Mouse (Mus musculus): Measurements from ENCODE around the gene Arhgef7. TPM values are rescaled to one million over a fixed set of nuclear protein-coding genes. Genes with fewer than 3 reads are reported as not detected.

The Arhgef7 gene
- polyA plus RNA-seq, 1 experiment from 2014 or later = 12.6 TPM

- no peak for TF ChIP-seq EP300 (optimal IDR thresholded peaks at IDR 0.05)
- no peak for TF ChIP-seq CTCF (IDR thresholded peaks at IDR 0.05; ENCODE audit: low read depth)
- Histone ChIP-seq H3K9me3 (ENCODE audit: control insufficient read depth, low read length) (no peaks in the 10 kb centered on the region), H3K4me1 (replicated peaks; ENCODE audit: control insufficient read depth, insufficient read depth) (peaks cover 18% of the 10 kb centered on the region), H3K27me3 (ENCODE audit: control insufficient read depth, insufficient read depth, low read length) (no peaks in the 10 kb centered on the region), H3K27ac (replicated peaks) (peak overlapping the region; percentile 85), H3K9ac (ENCODE audit: low read length) (0 out of 2 replicates have a peak overlapping the region, but pooled peaks have one; percentile 23), H3K4me2 (replicated peaks; ENCODE audit: low read depth) (no peak overlapping the region; the same call in 1 of the 2 replicates), H3K36me3 (ENCODE audit: control insufficient read depth, insufficient read depth, low read length) (no peaks in the 10 kb centered on the region), H3K4me3 (ENCODE audit: low read depth, low read length) (no peak overlapping the region)
- 52% methylated on average over 17 of the region's 17 CpGs for WGBS
- peak; percentile 82 for ATAC-seq (ENCODE audit: low FRiP score, low TSS enrichment)
- peak; percentile 84 for DNase-seq (ENCODE audit: low spot score)
These were observed 46.9 kb downstream of the Arhgef7 start for GRCm38 (mm10) chr8:11774195-11775076.

GRCm38 (mm10) chr8:11775889-11776288, 48.4 kb downstream of the Arhgef7 start:
- 35% methylated on average over 7 of the region's 7 CpGs for WGBS
- H3K4me1 ChIP-seq (replicated peaks; ENCODE audit: control insufficient read depth, insufficient read depth) = peaks cover 18% of the 10 kb centered on the region

DNA sequence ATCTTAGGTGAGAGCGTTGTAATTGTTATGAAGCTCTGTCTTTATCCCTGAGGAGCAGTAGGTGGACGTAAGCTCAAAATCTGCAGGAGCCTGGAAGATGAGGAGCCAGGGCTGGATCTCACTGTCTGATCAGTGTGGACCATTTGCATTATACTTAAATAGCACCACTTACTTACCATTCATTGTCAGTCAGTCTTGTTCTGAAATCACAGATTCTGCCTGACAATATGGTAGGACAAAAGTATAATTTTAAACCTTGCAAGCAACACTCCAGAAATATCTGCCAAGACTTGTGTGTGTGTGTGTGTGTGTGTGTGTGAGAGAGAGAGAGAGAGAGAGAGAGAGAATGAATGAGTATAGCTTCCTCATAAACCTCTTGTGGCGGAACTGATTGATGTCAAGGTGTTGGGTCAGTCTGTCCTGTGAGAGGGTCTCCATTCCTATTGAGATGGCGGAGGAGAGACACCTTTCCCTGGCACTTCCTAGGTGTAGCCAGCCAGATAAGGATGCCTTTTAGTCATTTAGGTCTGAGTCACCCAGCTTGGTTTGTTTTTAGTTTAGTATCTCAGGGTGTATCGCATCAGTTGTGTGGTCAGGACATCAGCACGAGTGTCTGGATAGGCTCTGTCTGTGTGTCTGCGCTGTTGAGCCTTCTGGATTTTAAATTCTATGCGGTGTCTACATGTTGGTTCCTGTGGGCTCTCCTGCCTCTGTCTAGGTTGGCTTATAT, 49.1 kb downstream of the Arhgef7 start:
- H3K9ac ChIP-seq (ENCODE audit: low read length) = no peak overlapping the region
- H3K4me3 ChIP-seq (ENCODE audit: low read depth, low read length) = no peak overlapping the region
- TF ChIP-seq CTCF (IDR thresholded peaks at IDR 0.05; ENCODE audit: low read depth) (no peak), EP300 (optimal IDR thresholded peaks at IDR 0.05) (no peak)
- no peaks in the 10 kb centered on the region for H3K9me3 ChIP-seq (ENCODE audit: control insufficient read depth, low read length)
- WGBS = 79% methylated on average over 8 of the region's 8 CpGs
- 0 out of 2 replicates have a peak overlapping the region, but pooled peaks have one; percentile 13 for H3K27ac ChIP-seq (replicated peaks)
- no peaks in the 10 kb centered on the region for H3K27me3 ChIP-seq (ENCODE audit: control insufficient read depth, insufficient read depth, low read length)
- no peak for ATAC-seq (ENCODE audit: low FRiP score, low TSS enrichment)
- peaks cover 18% of the 10 kb centered on the region for H3K4me1 ChIP-seq (replicated peaks; ENCODE audit: control insufficient read depth, insufficient read depth)
- H3K4me2 ChIP-seq (replicated peaks; ENCODE audit: low read depth) = no peak overlapping the region
- DNase-seq (ENCODE audit: low spot score) = no peak
- H3K36me3 ChIP-seq (ENCODE audit: control insufficient read depth, insufficient read depth, low read length) = no peaks in the 10 kb centered on the region

More at GRCm38 (mm10) chr8:11775889-11776288, 48.4 kb downstream of the Arhgef7 start:
- Histone ChIP-seq H3K27ac (replicated peaks) (no peak overlapping the region), H3K4me3 (ENCODE audit: low read depth, low read length) (no peak overlapping the region), H3K36me3 (ENCODE audit: control insufficient read depth, insufficient read depth, low read length) (no peaks in the 10 kb centered on the region), H3K9ac (ENCODE audit: low read length) (no peak overlapping the region), H3K27me3 (ENCODE audit: control insufficient read depth, insufficient read depth, low read length) (no peaks in the 10 kb centered on the region), H3K9me3 (ENCODE audit: control insufficient read depth, low read length) (no peaks in the 10 kb centered on the region), H3K4me2 (replicated peaks; ENCODE audit: low read depth) (no peak overlapping the region)
- no peak for TF ChIP-seq CTCF (IDR thresholded peaks at IDR 0.05; ENCODE audit: low read depth)
- TF ChIP-seq EP300 (optimal IDR thresholded peaks at IDR 0.05) = no peak
- peak; percentile 50 for ATAC-seq (ENCODE audit: low FRiP score, low TSS enrichment)
- DNase-seq (ENCODE audit: low spot score) = peak; percentile 35

DNA sequence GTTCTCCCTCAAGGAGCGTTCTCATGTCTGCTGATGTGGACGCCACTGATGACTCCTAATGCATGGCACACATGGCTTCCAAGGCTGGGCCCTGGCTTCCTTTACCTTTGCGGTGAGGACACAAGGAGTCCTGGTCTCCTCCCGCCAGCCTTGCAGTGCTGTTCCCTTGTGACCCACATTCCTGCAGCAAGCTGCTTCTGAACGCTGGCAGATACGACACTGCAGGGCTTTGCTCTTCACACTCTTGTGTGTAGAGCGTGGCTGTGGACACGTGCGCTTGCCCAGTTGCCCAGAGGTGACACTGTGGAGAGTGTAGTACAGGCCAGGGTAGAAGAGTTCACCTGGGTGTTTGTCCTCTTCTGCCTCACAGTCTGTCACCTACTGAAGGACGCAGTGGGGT, 49.7 kb downstream of the Arhgef7 start:
- no peak overlapping the region for H3K9ac ChIP-seq (ENCODE audit: low read length)
- H3K36me3 ChIP-seq (ENCODE audit: control insufficient read depth, insufficient read depth, low read length) = no peaks in the 10 kb centered on the region
- DNase-seq (ENCODE audit: low spot score) (no peak), ATAC-seq (ENCODE audit: low FRiP score, low TSS enrichment) (no peak)
- H3K27ac ChIP-seq (replicated peaks) = 0 out of 2 replicates have a peak overlapping the region, but pooled peaks have one; percentile 13
- TF ChIP-seq CTCF (IDR thresholded peaks at IDR 0.05; ENCODE audit: low read depth) (no peak), EP300 (optimal IDR thresholded peaks at IDR 0.05) (no peak)
- H3K4me1 ChIP-seq (replicated peaks; ENCODE audit: control insufficient read depth, insufficient read depth) = peaks cover 18% of the 10 kb centered on the region
- H3K27me3 ChIP-seq (ENCODE audit: control insufficient read depth, insufficient read depth, low read length) = no peaks in the 10 kb centered on the region
- no peak overlapping the region for H3K4me2 ChIP-seq (replicated peaks; ENCODE audit: low read depth)
- H3K9me3 ChIP-seq (ENCODE audit: control insufficient read depth, low read length) = no peaks in the 10 kb centered on the region
- H3K4me3 ChIP-seq (ENCODE audit: low read depth, low read length) = no peak overlapping the region
- WGBS = 69% methylated on average over 10 of the region's 10 CpGs

GRCm38 (mm10) chr8:11778646-11779433, 51.3 kb downstream of the Arhgef7 start:
- 76% methylated on average over 8 of the region's 8 CpGs for WGBS
- H3K4me3 ChIP-seq (ENCODE audit: low read depth, low read length) = peak overlapping the region; percentile 10; the same call in 1 of the 2 replicates
- ATAC-seq (ENCODE audit: low FRiP score, low TSS enrichment) = no peak
- peaks cover 3% of the 10 kb centered on the region; the same call in 1 of the 2 replicates for H3K36me3 ChIP-seq (ENCODE audit: control insufficient read depth, insufficient read depth, low read length)
- no peak overlapping the region for H3K9ac ChIP-seq (ENCODE audit: low read length)
- no peak overlapping the region; the same call in 1 of the 2 replicates for H3K4me2 ChIP-seq (replicated peaks; ENCODE audit: low read depth)
- TF ChIP-seq EP300 (optimal IDR thresholded peaks at IDR 0.05) (no peak), CTCF (IDR thresholded peaks at IDR 0.05; ENCODE audit: low read depth) (no peak)
- no peaks in the 10 kb centered on the region for H3K27me3 ChIP-seq (ENCODE audit: control insufficient read depth, insufficient read depth, low read length)
- peak overlapping the region; percentile 24; the same call in 1 of the 2 replicates for H3K27ac ChIP-seq (replicated peaks)
- DNase-seq (ENCODE audit: low spot score) = no peak
- peaks cover 16% of the 10 kb centered on the region for H3K4me1 ChIP-seq (replicated peaks; ENCODE audit: control insufficient read depth, insufficient read depth)
- no peaks in the 10 kb centered on the region for H3K9me3 ChIP-seq (ENCODE audit: control insufficient read depth, low read length)

All from stomach, postnatal 0 days (tissue).